Mouse (Mus musculus): ENCODE data around the gene Hist2h2bb.

DNA sequence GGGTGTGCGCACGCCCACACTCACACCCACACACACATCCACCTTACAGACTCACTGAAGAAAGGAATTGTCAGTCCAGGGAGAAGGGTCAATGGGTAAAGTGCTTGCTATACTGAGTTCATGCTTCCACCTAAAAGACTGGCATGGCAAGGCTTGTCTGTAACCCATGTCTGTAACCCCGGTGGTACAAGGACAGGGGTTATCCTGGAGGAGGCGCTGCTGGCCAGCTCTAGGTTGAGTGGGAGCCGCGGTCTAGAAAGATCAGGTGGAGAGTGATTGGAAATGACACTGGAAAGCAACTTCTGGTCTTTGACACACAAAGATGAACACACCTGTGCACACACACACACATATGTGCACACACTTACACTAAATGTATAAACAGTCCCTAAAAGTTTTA lies 11.1 kb downstream of the Hist2h2bb start:
- TF ChIP-seq CTCF (IDR thresholded peaks at IDR 0.05; ENCODE audit: borderline replicate concordance, insufficient read depth, low read depth, low read length), result no peak
- TF ChIP-seq POLR2A (IDR thresholded peaks at IDR 0.05; ENCODE audit: borderline replicate concordance, insufficient read depth, low read length), result no peak
